Mouse (Mus musculus) intestine, embryonic 14.5 days (tissue): Measurements from ENCODE around the gene Tbx15. TPM values are rescaled to one million over a fixed set of nuclear protein-coding genes. Genes with fewer than 3 reads are reported as not detected.

Experiments
- ATAC-seq: fragments of 200-750 bp; cut with Nextera tagmentation; replicated peaks from 2 replicates; pipeline ENCODE4 v1.8.0; 2017; ENCODE audit warnings: low read depth, moderate number of reproducible peaks, moderate TSS enrichment, moderate library complexity; ENCODE audit not compliant: low FRiP score, low TSS enrichment
- DNase-seq: peaks from one replicate; pipeline ENCODE4 v3.0.0-alpha.2; 2018; ENCODE audit warnings: low spot score
- H3K27ac ChIP-seq: fragments of 300-500 bp; sonication (generic); 2 replicates; pipeline ENCODE4 v1.5.1; 2014; ENCODE audit warnings: low read depth, mild to moderate bottlenecking, control low read depth
- H3K27me3 ChIP-seq: fragments of 300-500 bp; sonication (generic); replicated peaks from 2 replicates; pipeline ENCODE4 v1.6.1; 2014; ENCODE audit warnings: low read length, control low read depth; ENCODE audit not compliant: control insufficient read depth, insufficient read depth
- H3K36me3 ChIP-seq: fragments of 300-500 bp; sonication (generic); 2 replicates; pipeline ENCODE4 v1.6.1; 2014; ENCODE audit warnings: low read length, control low read depth; ENCODE audit not compliant: control insufficient read depth, insufficient read depth
- H3K4me1 ChIP-seq: fragments of 300-500 bp; sonication (generic); replicated peaks from 2 replicates; pipeline ENCODE4 v1.6.1; 2014; ENCODE audit warnings: low read length, control low read depth, mixed read lengths; ENCODE audit not compliant: control insufficient read depth, insufficient read depth
- H3K4me2 ChIP-seq: fragments of 300-500 bp; sonication (generic); 2 replicates; pipeline ENCODE4 v1.6.1; 2014; ENCODE audit warnings: low read length
- H3K4me3 ChIP-seq: fragments of 300-500 bp; sonication (generic); 2 replicates; pipeline ENCODE4 v1.5.1; 2014; ENCODE audit warnings: low read depth, low read length, control low read depth, mixed read lengths
- H3K9ac ChIP-seq: fragments of 300-500 bp; sonication (generic); 2 replicates; pipeline ENCODE4 v1.6.1; 2014; ENCODE audit warnings: mild to moderate bottlenecking, low read length
- H3K9me3 ChIP-seq: fragments of 300-500 bp; sonication (generic); 2 replicates; pipeline ENCODE4 v1.6.1; 2016; ENCODE audit warnings: low read length, control low read depth; ENCODE audit not compliant: control insufficient read depth
- WGBS: fragments of 180-500 bp; shearing (Covaris S2); extraction: QIAGEN DNeasy Blood & Tissue Kit; methylation state at CpG from one replicate; pipeline ENCODE4 v1.1.7; 2014; 5-methylcytosine and 5-hydroxymethylcytosine counted together
- polyA plus RNA-seq: library from polyadenylated mRNA; unstranded; fragments of >200 nt; fragmentation: Nextera tagmentation; extraction: Ambion mirVana; gene quantifications from 2 replicates; pipeline ENCODE4 v1.2.1, GENCODE M21; 2014

The Tbx15 gene
- 0.12 TPM in 1 of 2 replicates, not detected in the other for polyA plus RNA-seq

GRCm38 (mm10) chr3:99240213-99240720 is at the start of gene Tbx15:
Gene Tbx15 (plus strand): TSS chr3:99240381.
- H3K4me2 ChIP-seq, result no peak within 1 kb of the TSS
- ATAC-seq (no peak), DNase-seq (no peak)
- WGBS, result under 1% methylated on average over 19 of the region's 20 CpGs
- peaks cover 100% of the 10 kb centered on the region for H3K27me3 ChIP-seq
- no peak within 1 kb of the TSS for H3K4me3 ChIP-seq
- H3K4me1 ChIP-seq, result no peaks in the 10 kb centered on the region
- no peaks in the 10 kb centered on the region for H3K36me3 ChIP-seq
- H3K9me3 ChIP-seq, result no peaks in the 10 kb centered on the region
- H3K9ac ChIP-seq, result no peak within 1 kb of the TSS
- no peak within 1 kb of the TSS for H3K27ac ChIP-seq

GRCm38 (mm10) chr3:99193576-99193975 is 46.6 kb upstream of the Tbx15 start:
- H3K9me3 ChIP-seq, result no peaks in the 10 kb centered on the region
- H3K36me3 ChIP-seq, result no peaks in the 10 kb centered on the region
- no peaks in the 10 kb centered on the region for H3K4me1 ChIP-seq
- 73% methylated on average over 4 of the region's 4 CpGs for WGBS
- DNase-seq (no peak), ATAC-seq (no peak)
- H3K9ac ChIP-seq, result no peak overlapping the region
- H3K27ac ChIP-seq, result no peak overlapping the region
- no peak overlapping the region for H3K4me2 ChIP-seq
- H3K4me3 ChIP-seq, result no peak overlapping the region
- no peaks in the 10 kb centered on the region for H3K27me3 ChIP-seq

GRCm38 (mm10) chr3:99203331-99203730 is 36.9 kb upstream of the Tbx15 start:
- Histone ChIP-seq H3K9me3 (no peaks in the 10 kb centered on the region), H3K4me2 (no peak overlapping the region), H3K27ac (no peak overlapping the region), H3K4me1 (no peaks in the 10 kb centered on the region), H3K36me3 (no peaks in the 10 kb centered on the region), H3K9ac (no peak overlapping the region), H3K27me3 (no peaks in the 10 kb centered on the region), H3K4me3 (no peak overlapping the region)
- DNase-seq (no peak), ATAC-seq (no peak)

- Histone ChIP-seq H3K27me3 (no peaks in the 10 kb centered on the region), H3K9ac (no peak overlapping the region), H3K4me3 (no peak overlapping the region), H3K9me3 (no peaks in the 10 kb centered on the region), H3K27ac (no peak overlapping the region), H3K4me2 (no peak overlapping the region), H3K36me3 (no peaks in the 10 kb centered on the region), H3K4me1 (no peaks in the 10 kb centered on the region; the same call in 1 of the 2 replicates)
- ATAC-seq (no peak), DNase-seq (no peak)
- 14% methylated on average over 1 of the region's 1 CpGs for whole genome bisulfite sequencing
Measured at GRCm38 (mm10) chr3:99208416-99208815, 31.8 kb upstream of the Tbx15 start.

- DNase-seq, result no peak
- H3K27ac ChIP-seq, result no peak overlapping the region
- H3K4me2 ChIP-seq, result no peak overlapping the region
- WGBS, result 33% methylated on average over 14 of the region's 14 CpGs
- no peak overlapping the region for H3K9ac ChIP-seq
- no peaks in the 10 kb centered on the region for H3K27me3 ChIP-seq
- no peaks in the 10 kb centered on the region for H3K9me3 ChIP-seq
- H3K4me3 ChIP-seq, result no peak overlapping the region
- H3K4me1 ChIP-seq, result no peaks in the 10 kb centered on the region; the same call in 1 of the 2 replicates
- H3K36me3 ChIP-seq, result no peaks in the 10 kb centered on the region; the same call in 1 of the 2 replicates
- ATAC-seq, result no peak
Measured at GRCm38 (mm10) chr3:99211105-99211698, 29.0 kb upstream of the Tbx15 start.

GRCm38 (mm10) chr3:99227807-99228206 is 12.4 kb upstream of the Tbx15 start:
- no peaks in the 10 kb centered on the region for H3K36me3 ChIP-seq
- no peak overlapping the region for H3K4me3 ChIP-seq
- H3K4me2 ChIP-seq, result no peak overlapping the region
- WGBS, result 75% methylated on average over 2 of the region's 2 CpGs
- no peak overlapping the region for H3K27ac ChIP-seq
- H3K27me3 ChIP-seq, result peaks cover 14% of the 10 kb centered on the region
- no peaks in the 10 kb centered on the region for H3K9me3 ChIP-seq
- no peak for DNase-seq
- no peak for ATAC-seq
- no peaks in the 10 kb centered on the region for H3K4me1 ChIP-seq
- no peak overlapping the region for H3K9ac ChIP-seq

GRCm38 (mm10) chr3:99233393-99234318 is 6.5 kb upstream of the Tbx15 start:
- Histone ChIP-seq H3K36me3 (no peaks in the 10 kb centered on the region), H3K4me3 (peak overlapping the region; percentile 13; the same call in 1 of the 2 replicates), H3K27me3 (peaks cover 72% of the 10 kb centered on the region), H3K27ac (no peak overlapping the region), H3K9ac (no peak overlapping the region), H3K4me2 (peak overlapping the region; percentile 40), H3K4me1 (no peaks in the 10 kb centered on the region), H3K9me3 (no peaks in the 10 kb centered on the region)
- WGBS, result 9% methylated on average over 20 of the region's 20 CpGs
- DNase-seq (peak; percentile 88), ATAC-seq (no peak)

- H3K36me3 ChIP-seq, result no peaks in the 10 kb centered on the region
- no peaks in the 10 kb centered on the region for H3K9me3 ChIP-seq
- DNase-seq, result peak; percentile 66
- ATAC-seq, result no peak
- 4% methylated on average over 17 of the region's 17 CpGs for WGBS
- H3K27ac ChIP-seq, result no peak overlapping the region
- H3K4me3 ChIP-seq, result 0 out of 2 replicates have a peak overlapping the region, but pooled peaks have one; percentile 13
- H3K4me1 ChIP-seq, result no peaks in the 10 kb centered on the region
- peaks cover 80% of the 10 kb centered on the region for H3K27me3 ChIP-seq
- H3K4me2 ChIP-seq, result peak overlapping the region; percentile 40
- H3K9ac ChIP-seq, result no peak overlapping the region
Measured at GRCm38 (mm10) chr3:99234319-99234869, 5.8 kb upstream of the Tbx15 start.
